Mouse (Mus musculus) CH12.LX (cell line): ENCODE data around the gene Hhex. TPM values are rescaled to one million over a fixed set of nuclear protein-coding genes. Genes with fewer than 3 reads are reported as not detected.

ENCODE experiments used
- DNase-seq: peaks from one replicate; pipeline ENCODE4 v3.0.0-alpha.2; 2013; ENCODE audit errors: extremely low read depth
- H3K27ac ChIP-seq: 2 replicates; pipeline ENCODE4 v1.5.1; 2012; ENCODE audit warnings: low read depth, mild to moderate bottlenecking, control low read depth, moderate library complexity; ENCODE audit not compliant: insufficient read depth
- H3K27me3 ChIP-seq: replicated peaks from 2 replicates; pipeline ENCODE3; 2012; ENCODE audit warnings: inconsistent platforms
- H3K36me3 ChIP-seq, 2 experiments: replicated peaks in 1 of 2; 2 replicates each; pipeline versions ENCODE3 to v1.6.1; 2012; ENCODE audit warnings: inconsistent platforms in 1 of 2, low read length in 1 of 2, mild to moderate bottlenecking in 1 of 2, mixed read lengths in 1 of 2, moderate library complexity in 1 of 2; ENCODE audit not compliant: control insufficient read depth in 1 of 2, insufficient read depth in 1 of 2
- H3K4me1 ChIP-seq, 2 experiments: 2 replicates each; pipeline ENCODE4 v1.6.1; 2012; ENCODE audit warnings: inconsistent platforms in 1 of 2, moderate library complexity in 1 of 2; ENCODE audit not compliant: insufficient read depth in 2 of 2, control insufficient read depth in 1 of 2
- H3K4me2 ChIP-seq: 2 replicates; pipeline ENCODE4 v1.6.1; 2012; ENCODE audit warnings: low read depth, mild to moderate bottlenecking, control low read depth; ENCODE audit not compliant: poor library complexity, insufficient read depth, severe bottlenecking
- H3K4me3 ChIP-seq, 3 experiments: fragments of 150-350 bp in 1 of 3; sonication (generic) in 1 of 3; replicated peaks in 1 of 3; 2 replicates each; pipeline versions ENCODE3 to v1.5.1; 2011 to 2012; ENCODE audit warnings: low read depth in 2 of 3, low read length in 2 of 3, mild to moderate bottlenecking in 2 of 3, moderate library complexity in 2 of 3, control low read depth in 1 of 3, improper control_type of control experiment in 1 of 3, inconsistent platforms in 1 of 3, mixed read lengths in 1 of 3; ENCODE audit not compliant: poor library complexity in 1 of 3
- H3K79me2 ChIP-seq: replicated peaks from 2 replicates; pipeline ENCODE4 v1.6.1; 2012; ENCODE audit warnings: mild to moderate bottlenecking, moderate library complexity; ENCODE audit not compliant: control insufficient read depth, poor library complexity, insufficient read depth, severe bottlenecking; ENCODE audit errors: extremely low read depth
- H3K9ac ChIP-seq: 2 replicates; pipeline ENCODE4 v1.6.1; 2012; ENCODE audit warnings: low read depth, mild to moderate bottlenecking, control low read depth, moderate library complexity; ENCODE audit not compliant: insufficient read depth
- H3K9me3 ChIP-seq: replicated peaks from 2 replicates; pipeline ENCODE3; 2012; ENCODE audit warnings: low read length, inconsistent platforms, mixed read lengths
- BHLHE40 ChIP-seq: IDR thresholded peaks from 2 replicates; pipeline ENCODE4 v1.6.1; 2011; ENCODE audit warnings: mild to moderate bottlenecking, low read depth, low read length, improper control_type of control experiment
- CHD2 ChIP-seq: IDR thresholded peaks from 2 replicates; pipeline ENCODE4 v1.6.1; 2011; ENCODE audit warnings: low read length, improper control_type of control experiment
- CTCF ChIP-seq, 2 experiments: IDR thresholded peaks in 1 of 2; conservative IDR thresholded peaks in 1 of 2; 2 replicates each; pipeline ENCODE4 v1.5.1; 2011 to 2012; ENCODE audit warnings: low read depth in 2 of 2, low read length in 2 of 2, improper control_type of control experiment in 1 of 2, inconsistent platforms in 1 of 2, mild to moderate bottlenecking in 1 of 2, moderate library complexity in 1 of 2
- IRF4 ChIP-seq: IDR thresholded peaks from 2 replicates; pipeline ENCODE4 v1.6.1; 2014; ENCODE audit warnings: low read depth, mild to moderate bottlenecking, inconsistent platforms, low read length, improper control_type of control experiment
- JUN ChIP-seq: IDR thresholded peaks from 2 replicates; pipeline ENCODE4 v1.6.1; 2011; ENCODE audit warnings: low read depth, mild to moderate bottlenecking, low read length, improper control_type of control experiment, moderate library complexity; ENCODE audit not compliant: insufficient read depth
- JUND ChIP-seq: conservative IDR thresholded peaks from 2 replicates; pipeline ENCODE4 v1.6.1; 2011; ENCODE audit warnings: low read depth, low read length, improper control_type of control experiment
- KAT2A ChIP-seq: IDR thresholded peaks from 2 replicates; pipeline ENCODE4 v1.6.1; 2012; ENCODE audit warnings: low read length, improper control_type of control experiment, inconsistent platforms; ENCODE audit not compliant: insufficient replicate concordance
- MAX ChIP-seq: IDR thresholded peaks from 2 replicates; pipeline ENCODE4 v1.6.1; 2011; ENCODE audit warnings: low read length, improper control_type of control experiment
- MAZ ChIP-seq: IDR thresholded peaks from 2 replicates; pipeline ENCODE4 v1.6.1; 2012; ENCODE audit warnings: low read depth, mild to moderate bottlenecking, inconsistent platforms, low read length, improper control_type of control experiment, moderate library complexity
- MYC ChIP-seq: IDR thresholded peaks from 2 replicates; pipeline ENCODE4 v1.6.1; 2011; ENCODE audit warnings: low read depth, mild to moderate bottlenecking, improper control_type of control experiment, low read length
- NELFE ChIP-seq: IDR thresholded peaks from 2 replicates; pipeline ENCODE4 v1.6.1; 2011; ENCODE audit warnings: low read depth, low read length, improper control_type of control experiment
- NRF1 ChIP-seq: IDR thresholded peaks from 2 replicates; pipeline ENCODE4 v1.6.1; 2014; ENCODE audit warnings: low read depth, mild to moderate bottlenecking, inconsistent platforms, low read length, improper control_type of control experiment, moderate library complexity
- POLR2A ChIP-seq: IDR thresholded peaks from 2 replicates; pipeline ENCODE4 v1.6.1; 2011; ENCODE audit warnings: low read depth, mild to moderate bottlenecking, improper control_type of control experiment, low read length
- POLR2AphosphoS2 ChIP-seq: IDR thresholded peaks from 2 replicates; pipeline ENCODE4 v1.6.1; 2011; ENCODE audit warnings: low read depth, low read length, improper control_type of control experiment
- SIN3A ChIP-seq: IDR thresholded peaks from 2 replicates; pipeline ENCODE4 v1.6.1; 2012; ENCODE audit warnings: low read length, improper control_type of control experiment, inconsistent platforms
- SMC3 ChIP-seq: IDR thresholded peaks from 2 replicates; pipeline ENCODE4 v1.6.1; 2011; ENCODE audit warnings: low read depth, low read length, improper control_type of control experiment
- TBP ChIP-seq: conservative IDR thresholded peaks from 2 replicates; pipeline ENCODE4 v1.6.1; 2011; ENCODE audit warnings: low read depth, low read length, improper control_type of control experiment
- TCF12 ChIP-seq: IDR thresholded peaks from 2 replicates; pipeline ENCODE4 v1.6.1; 2014; ENCODE audit warnings: low read depth, mild to moderate bottlenecking, inconsistent platforms, low read length, improper control_type of control experiment
- UBTF ChIP-seq: IDR thresholded peaks from 2 replicates; pipeline ENCODE4 v1.6.1; 2012; ENCODE audit warnings: low read depth, mild to moderate bottlenecking, inconsistent platforms, low read length, improper control_type of control experiment, moderate library complexity
- ZC3H11A ChIP-seq: IDR thresholded peaks from 2 replicates; pipeline ENCODE4 v1.6.1; 2012; ENCODE audit warnings: low read depth, mild to moderate bottlenecking, inconsistent platforms, low read length, improper control_type of control experiment
- ZMIZ1 ChIP-seq: IDR thresholded peaks from 2 replicates; pipeline ENCODE4 v1.6.1; 2012; ENCODE audit warnings: low read depth, mild to moderate bottlenecking, inconsistent platforms, low read length, improper control_type of control experiment
- ZNF384 ChIP-seq: IDR thresholded peaks from 2 replicates; pipeline ENCODE4 v1.6.1; 2012; ENCODE audit warnings: low read depth, low read length, improper control_type of control experiment, inconsistent platforms
- dilution Hi-C: fragments of 300-500 bp; cut with MboI; formaldehyde crosslinking; loops from 2 replicates; pipeline ENCODE4 v1.14.3; 2020; ENCODE audit warnings: low sequenced_read_pairs; ENCODE audit not compliant: extremely low pct_unique_long_range_greater_than_20kb, extremely low pct_ligation_motif_present
- in situ Hi-C: fragments of 300-500 bp; cut with MboI; formaldehyde crosslinking; loops from 3 replicates; pipeline ENCODE4 v1.14.3; 2019; ENCODE audit warnings: low sequenced_read_pairs, low pct_ligation_motif_present, low pct_unique_long_range_greater_than_20kb, mixed read lengths
- polyA plus RNA-seq: library from polyadenylated mRNA; unstranded; fragments of >175 nt; gene quantifications from 2 replicates; pipeline ENCODE4 v1.2.1, GENCODE M21; 2012; ENCODE audit warnings: low read depth; ENCODE audit not compliant: insufficient read length
- total RNA-seq, 2 experiments: library from RNA; depleted of rRNA; stranded (reverse); fragments of 300-350 nt in 1 of 2; fragments of >200 nt in 1 of 2; gene quantifications; 2 replicates each; pipeline ENCODE4 v1.2.3; 2012 to 2014

Gene Hhex
- total RNA-seq (2012; rRNA removed) (7.3 and 7.6 TPM in 2 replicates), total RNA-seq (2014; rRNA removed) (9.1 and 11.0 TPM in 2 replicates), polyA plus RNA-seq (40.2 and 42.0 TPM in 2 replicates)

GRCm38 (mm10) chr19:37434263-37434951 is at the start of gene Hhex:
Gene Hhex, plus strand, starts transcription at chr19:37434810.
- DNase-seq: peak; percentile 67
- dilution Hi-C loops: no loop called here
- peaks cover 3% of the 10 kb centered on the region; the same call in 1 of the 2 replicates for H3K79me2 ChIP-seq
- peaks cover 0 to 28% of the 10 kb centered on the region in 2 experiments; a peak in 2 of 4 replicates for H3K4me1 ChIP-seq
- in situ Hi-C loops: no loop called here
- peak within 1 kb of the TSS; percentile 99 for H3K4me2 ChIP-seq
- peak within 1 kb of the TSS; percentile 54 for H3K27ac ChIP-seq
- H3K9ac ChIP-seq: peak within 1 kb of the TSS; percentile 90
- H3K36me3 ChIP-seq: peaks cover 2 to 11% of the 10 kb centered on the region in 2 experiments
- H3K4me3 ChIP-seq: peak within 1 kb of the TSS; percentile 86 to 93 (median 91)
- TF ChIP-seq BHLHE40 (peak; percentile 53), POLR2AphosphoS2 (peak; percentile 45; the same call in 1 of the 2 replicates), JUND (no peak), NRF1 (peak; percentile 46), CTCF (conservative IDR thresholded peaks at IDR 0.05 in 1 of 2, IDR thresholded peaks at IDR 0.05 in 1 of 2; ENCODE audit: low read depth in 2 of 2, low read length in 2 of 2) (peak in 1 of 2 experiments; percentile 19; a peak in 1 of 4 replicates), SIN3A (peak; percentile 42; the same call in 1 of the 2 replicates), SMC3 (no peak), MAZ (peak; percentile 73; the same call in 1 of the 2 replicates), MYC (0 out of 2 replicates have a peak, but pooled peaks have one; percentile 1), TCF12 (peak; percentile 75), KAT2A (no peak), ZNF384 (no peak), IRF4 (no peak), UBTF (peak; percentile 74; the same call in 1 of the 2 replicates), CHD2 (no peak), NELFE (peak; percentile 91), MAX (peak; percentile 3; the same call in 1 of the 2 replicates), TBP (peak; percentile 87), ZMIZ1 (peak; percentile 96), POLR2A (peak; percentile 98)
- peaks cover 10% of the 10 kb centered on the region for H3K27me3 ChIP-seq
- H3K9me3 ChIP-seq: peaks cover 2% of the 10 kb centered on the region

GRCm38 (mm10) chr19:37386126-37386525 is 48.5 kb upstream of the Hhex start:
- Histone ChIP-seq H3K9ac (no peak overlapping the region), H3K36me3 (peaks cover 31 to 74% of the 10 kb centered on the region in 2 experiments), H3K4me2 (no peak overlapping the region), H3K27ac (no peak overlapping the region), H3K79me2 (peaks cover 48% of the 10 kb centered on the region), H3K4me3 (no peak overlapping the region), H3K9me3 (no peaks in the 10 kb centered on the region), H3K4me1 (peaks cover 4 to 17% of the 10 kb centered on the region in 2 experiments), H3K27me3 (no peaks in the 10 kb centered on the region)
- in situ Hi-C loops (no loop called here), dilution Hi-C loops (no loop called here)
- no peak for DNase-seq
- no peak for TF ChIP-seq JUN
- peak in 1 of 2 experiments; percentile 23; a peak in 2 of 4 replicates for TF ChIP-seq CTCF (conservative IDR thresholded peaks at IDR 0.05 in 1 of 2, IDR thresholded peaks at IDR 0.05 in 1 of 2; ENCODE audit: low read depth in 2 of 2, low read length in 2 of 2)
- no peak for TF ChIP-seq ZC3H11A
